8 mouse cellular contexts compared by ENCODE assay signal in the genomic region with DNA sequence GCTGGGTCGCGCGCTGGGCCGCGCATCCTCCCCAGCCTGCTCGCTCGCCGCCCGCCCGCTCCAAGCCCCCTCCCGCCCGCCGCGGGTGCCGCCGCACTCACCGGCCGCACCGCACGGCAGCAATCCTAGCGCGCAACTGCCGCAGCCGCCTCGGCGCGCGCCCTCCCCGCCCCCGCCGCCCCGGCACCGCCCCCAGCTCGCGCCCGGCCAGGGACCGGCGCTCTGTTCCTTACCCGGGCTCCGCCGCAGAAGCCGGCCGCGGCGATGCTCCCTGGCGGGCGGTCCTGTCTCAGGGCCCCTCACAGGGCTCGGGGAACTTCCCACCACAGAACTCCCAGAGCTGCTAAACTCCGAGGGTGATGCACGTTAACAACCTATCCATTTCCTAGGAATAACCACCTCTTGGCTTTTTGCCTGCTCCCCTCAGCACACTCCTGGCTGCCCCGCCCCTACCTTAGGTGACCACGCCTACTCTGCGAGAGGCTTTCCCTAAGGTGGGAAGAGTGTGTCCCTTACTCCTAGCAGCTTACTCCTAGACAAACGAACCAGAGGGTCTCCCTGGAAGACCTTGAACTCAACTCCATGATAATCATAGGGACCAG. TPM values are rescaled to one million over a fixed set of nuclear protein-coding genes. Genes with fewer than 3 reads are reported as not detected.
DNase-seq lines count a peak whose midpoint lies in the region; ATAC-seq lines count a peak whose summit lies in the region.

No protein-coding gene starts in this region.

- no peaks in the 10 kb centered on the region for H3K36me3 ChIP-seq in hindbrain, embryonic 12.5 days

- no peaks in the 10 kb centered on the region for H3K9me3 ChIP-seq in hindbrain, embryonic 12.5 days (replicated peaks)

- H3K27me3 ChIP-seq in hindbrain, embryonic 12.5 days, result no peaks in the 10 kb centered on the region

- WGBS in hindbrain, embryonic 12.5 days, result 0% methylated on average over 20 of the region's 54 CpGs

- DNase-seq in R1 (ENCODE audit: low read depth, low spot score), result peak; percentile 94
- DNase-seq in cerebellum, adult 9-11 months, result peak; percentile 86
- peak; percentile 44 to 59 for DNase-seq in frontal cortex, postnatal 10 days (ENCODE audit: low spot score in 2 of 2)
- peak; percentile 55 to 62 for DNase-seq in layer of hippocampus, postnatal 25 days (ENCODE audit: extremely low spot score in 1 of 2, low spot score in 1 of 2)
- DNase-seq in lung, postnatal 36 days, result peak; percentile 88
- DNase-seq in retina, embryonic 14.5 days (ENCODE audit: low spot score), result peak; percentile 85
- DNase-seq in thymus, postnatal 4 days, result peak; percentile 88

- H3K4me3 ChIP-seq in hindbrain, embryonic 12.5 days, result peak overlapping the region; percentile 76

- ATAC-seq in hindbrain, embryonic 12.5 days (ENCODE audit: low FRiP score), result peak; percentile 92

- H3K9ac ChIP-seq in hindbrain, embryonic 12.5 days, result peak overlapping the region; percentile 87

- H3K4me1 ChIP-seq in hindbrain, embryonic 12.5 days, result peaks cover 31% of the 10 kb centered on the region

- H3K4me2 ChIP-seq in hindbrain, embryonic 12.5 days (replicated peaks), result peak overlapping the region; percentile 64

- peak overlapping the region; percentile 98 for H3K27ac ChIP-seq in hindbrain, embryonic 12.5 days

RNA-seq across cellular contexts. Expression of gene Ina, which starts 52.2 kb away (rescaled TPM):
- 578 and 632 TPM in 2 replicates for polyA plus RNA-seq in hindbrain, embryonic 12.5 days (2016; fragmentation: Nextera tagmentation; extraction: Ambion mirVana)
- total RNA-seq in layer of hippocampus, postnatal 25 days (2021), result 100 to 1,000 TPM; 178 to 189 TPM

RNA-seq across cellular contexts. Expression of gene Nt5c2, which starts 52.7 kb away (rescaled TPM):
- 85.3 and 89.1 TPM in 2 replicates for polyA plus RNA-seq in hindbrain, embryonic 12.5 days (2016; fragmentation: Nextera tagmentation; extraction: Ambion mirVana)
- total RNA-seq in layer of hippocampus, postnatal 25 days (2021), result 10 to 100 TPM; 70.7 to 71.1 TPM

Comparison
In these comparisons a context has a peak if more than half of its experiments do, and no peak if none do; other contexts are left out.
1. Peak in every context shown above with its lines: DNase-seq, ATAC-seq, H3K4me3 ChIP-seq and H3K27ac ChIP-seq.